Mouse (Mus musculus): ENCODE measurements around the gene Igsf9.

DNA sequence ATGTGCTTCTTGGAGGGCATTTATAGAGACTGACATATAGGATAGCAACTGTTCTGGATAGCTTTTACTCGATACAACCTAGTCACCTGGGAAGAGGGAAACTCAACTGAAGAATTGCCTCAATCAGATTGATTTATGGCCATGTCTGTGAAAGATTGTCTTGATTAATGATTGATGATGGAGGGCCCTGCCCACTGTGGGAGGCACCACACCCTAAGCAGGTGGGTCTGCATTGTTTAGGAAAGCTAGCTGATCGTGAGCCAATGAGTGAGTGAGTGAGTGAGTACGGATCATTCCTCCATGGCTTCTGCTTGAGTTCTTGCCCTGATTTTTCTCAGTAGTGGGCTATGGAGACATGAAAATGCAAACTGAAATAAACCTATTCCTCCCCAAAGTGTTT, 41.1 kb upstream of the Igsf9 start:
- TF ChIP-seq TAL1 (conservative IDR thresholded peaks at IDR 0.05; ENCODE audit: low read depth, low read length): no peak
- no peak for TF ChIP-seq CTCF (IDR thresholded peaks at IDR 0.05; ENCODE audit: low read depth, low read length)
- no peak for TF ChIP-seq GATA2 (IDR thresholded peaks at IDR 0.05; ENCODE audit: borderline replicate concordance, low read depth, low read length)
- TF ChIP-seq GATA1 (IDR thresholded peaks at IDR 0.05; ENCODE audit: borderline replicate concordance, low read length): no peak

Data from G1E (cell line).